Mouse (Mus musculus) forebrain, postnatal 0 days (tissue): ENCODE results near the gene Cd5. TPM values are rescaled to one million over a fixed set of nuclear protein-coding genes. Genes with fewer than 3 reads are reported as not detected.
A peak's percentile ranks its signal among the peaks of the same experiment; 100 is the strongest.

ENCODE experiments used
- ATAC-seq: fragments of 200-750 bp; cut with Nextera tagmentation; 2 replicates; pipeline ENCODE4 v1.8.0; 2017; ENCODE audit warnings: mild to moderate bottlenecking, moderate library complexity
- DNase-seq: peaks from one replicate; pipeline ENCODE4 v3.0.0-alpha.2; 2015
- H3K27ac ChIP-seq: fragments of 300-500 bp; sonication (generic); 2 replicates; pipeline ENCODE4 v1.5.1; 2014; ENCODE audit warnings: low read depth, mild to moderate bottlenecking, antibody characterized with exemption, low read length, moderate library complexity, mixed read lengths
- H3K27me3 ChIP-seq: fragments of 300-500 bp; sonication (generic); 2 replicates; pipeline ENCODE4 v1.6.1; 2014; ENCODE audit warnings: mild to moderate bottlenecking, low read length, mixed read lengths; ENCODE audit not compliant: insufficient read depth
- H3K36me3 ChIP-seq: fragments of 300-500 bp; sonication (generic); 2 replicates; pipeline ENCODE4 v1.6.1; 2014; ENCODE audit warnings: mild to moderate bottlenecking, moderate library complexity; ENCODE audit not compliant: insufficient read depth
- H3K4me1 ChIP-seq: fragments of 300-500 bp; sonication (generic); 2 replicates; pipeline ENCODE4 v1.6.1; 2014; ENCODE audit warnings: antibody characterized with exemption; ENCODE audit not compliant: insufficient read depth
- H3K4me2 ChIP-seq: fragments of 300-500 bp; sonication (generic); 2 replicates; pipeline ENCODE4 v1.6.1; 2014; ENCODE audit warnings: low read depth, mild to moderate bottlenecking, moderate library complexity
- H3K4me3 ChIP-seq: fragments of 300-500 bp; sonication (generic); 2 replicates; pipeline ENCODE4 v1.5.1; 2014; ENCODE audit warnings: low read depth, low read length, mixed read lengths
- H3K9ac ChIP-seq: fragments of 300-500 bp; sonication (generic); 2 replicates; pipeline ENCODE4 v1.6.1; 2014; ENCODE audit warnings: mild to moderate bottlenecking
- H3K9me3 ChIP-seq: fragments of 300-500 bp; sonication (generic); 2 replicates; pipeline ENCODE4 v1.6.1; 2016; ENCODE audit warnings: low read length
- CTCF ChIP-seq: sonication (generic); IDR thresholded peaks from 2 replicates; pipeline ENCODE4 v1.5.1; 2016; ENCODE audit warnings: antibody characterized with exemption, control low read depth, low read depth
- WGBS: fragments of 180-500 bp; shearing (Covaris S2); extraction: QIAGEN DNeasy Blood & Tissue Kit; methylation state at CpG from one replicate; pipeline ENCODE4 v1.1.7; 2014; 5-methylcytosine and 5-hydroxymethylcytosine counted together
- polyA plus RNA-seq: library from polyadenylated mRNA; unstranded; fragments of >200 nt; fragmentation: Nextera tagmentation; extraction: Ambion mirVana; gene quantifications from 2 replicates; pipeline ENCODE4 v1.2.1, GENCODE M21; 2015
- total RNA-seq: library from RNA; depleted of rRNA; stranded (reverse); fragments of >200 nt; gene quantifications from 2 replicates; pipeline ENCODE4 v1.2.3, GENCODE M21; 2014

Cd5 gene
- total and polyA plus RNA-seq, 2 experiments from 2014 or later: 0.10 to 0.52 TPM

GRCm38 (mm10) chr19:10689470-10690166, 49.2 kb downstream of the Cd5 start:
- H3K27me3 ChIP-seq: no peaks in the 10 kb centered on the region
- ATAC-seq: 0 out of 2 replicates have a peak, but pooled peaks have one; percentile 0
- H3K4me2 ChIP-seq: peak overlapping the region; percentile 84
- 0 out of 2 replicates have a peak, but pooled peaks cover 5% of the 10 kb centered on the region for H3K36me3 ChIP-seq
- H3K4me1 ChIP-seq: peaks cover 10% of the 10 kb centered on the region; the same call in 1 of the 2 replicates
- H3K9ac ChIP-seq: peak overlapping the region; percentile 95
- WGBS: 13% methylated on average over 5 of the region's 5 CpGs
- H3K27ac ChIP-seq: peak overlapping the region; percentile 98
- no peaks in the 10 kb centered on the region for H3K9me3 ChIP-seq
- no peak for TF ChIP-seq CTCF
- peak; percentile 74 for DNase-seq
- H3K4me3 ChIP-seq: peak overlapping the region; percentile 83

- peak within 1 kb of the TSS; percentile 98 for H3K27ac ChIP-seq
- under 1% methylated on average over 68 of the region's 74 CpGs for WGBS
- peak within 1 kb of the TSS; percentile 83 for H3K4me3 ChIP-seq
- H3K9ac ChIP-seq: peak within 1 kb of the TSS; percentile 95
- ATAC-seq (peak; percentile 93), DNase-seq (peak; percentile 97)
- peak within 1 kb of the TSS; percentile 84 for H3K4me2 ChIP-seq
- no peaks in the 10 kb centered on the region for H3K27me3 ChIP-seq
- no peaks in the 10 kb centered on the region for H3K9me3 ChIP-seq
- H3K36me3 ChIP-seq: 0 out of 2 replicates have a peak, but pooled peaks cover 5% of the 10 kb centered on the region
- TF ChIP-seq CTCF: peak; percentile 16; the same call in 1 of the 2 replicates
- H3K4me1 ChIP-seq: peaks cover 10% of the 10 kb centered on the region; the same call in 1 of the 2 replicates
Measured at GRCm38 (mm10) chr19:10688537-10689352, 50.1 kb downstream of the Cd5 start, which contains the start of gene Vps37c. Gene Vps37c, plus strand, starts transcription at chr19:10688735.

GRCm38 (mm10) chr19:10685727-10686126, 53.1 kb downstream of the Cd5 start:
- ATAC-seq: no peak
- no peaks in the 10 kb centered on the region for H3K36me3 ChIP-seq
- no peaks in the 10 kb centered on the region for H3K9me3 ChIP-seq
- WGBS: 82% methylated on average over 2 of the region's 2 CpGs
- no peak for TF ChIP-seq CTCF
- H3K27me3 ChIP-seq: no peaks in the 10 kb centered on the region
- H3K4me2 ChIP-seq: no peak overlapping the region
- no peak overlapping the region for H3K9ac ChIP-seq
- DNase-seq: no peak
- H3K4me1 ChIP-seq: peaks cover 7% of the 10 kb centered on the region; the same call in 1 of the 2 replicates
- no peak overlapping the region for H3K27ac ChIP-seq
- no peak overlapping the region for H3K4me3 ChIP-seq

- 92% methylated on average over 9 of the region's 9 CpGs for whole genome bisulfite sequencing
- TF ChIP-seq CTCF: no peak
- H3K9ac ChIP-seq: no peak overlapping the region
Measured at GRCm38 (mm10) chr19:10685081-10685480, 53.7 kb downstream of the Cd5 start.

GRCm38 (mm10) chr19:10681571-10681970, 57.2 kb downstream of the Cd5 start:
- H3K4me1 ChIP-seq: peaks cover 4% of the 10 kb centered on the region; the same call in 1 of the 2 replicates
- H3K27me3 ChIP-seq: no peaks in the 10 kb centered on the region
- ATAC-seq: no peak
- 0 out of 2 replicates have a peak, but pooled peaks have one; percentile 5 for TF ChIP-seq CTCF
- WGBS: 60% methylated on average over 4 of the region's 4 CpGs
- no peak overlapping the region for H3K27ac ChIP-seq
- no peaks in the 10 kb centered on the region for H3K36me3 ChIP-seq
- H3K9ac ChIP-seq: no peak overlapping the region
- DNase-seq: no peak
- H3K9me3 ChIP-seq: no peaks in the 10 kb centered on the region
- H3K4me3 ChIP-seq: no peak overlapping the region
- H3K4me2 ChIP-seq: no peak overlapping the region

More at GRCm38 (mm10) chr19:10685081-10685480, 53.7 kb downstream of the Cd5 start:
- Histone ChIP-seq H3K9me3 (no peaks in the 10 kb centered on the region), H3K4me3 (no peak overlapping the region), H3K4me2 (no peak overlapping the region), H3K27ac (no peak overlapping the region), H3K36me3 (no peaks in the 10 kb centered on the region), H3K4me1 (0 out of 2 replicates have a peak, but pooled peaks cover 3% of the 10 kb centered on the region), H3K27me3 (no peaks in the 10 kb centered on the region)
- no peak for DNase-seq
- no peak for ATAC-seq

- H3K9ac ChIP-seq: no peak overlapping the region
- WGBS: 51% methylated on average over 1 of the region's 1 CpGs
- H3K4me1 ChIP-seq: peaks cover 4% of the 10 kb centered on the region; the same call in 1 of the 2 replicates
- no peak overlapping the region for H3K27ac ChIP-seq
- no peak overlapping the region for H3K4me3 ChIP-seq
- no peak overlapping the region for H3K4me2 ChIP-seq
- ATAC-seq: peak; percentile 67
- no peak for TF ChIP-seq CTCF
- no peaks in the 10 kb centered on the region for H3K27me3 ChIP-seq
- H3K36me3 ChIP-seq: no peaks in the 10 kb centered on the region
- H3K9me3 ChIP-seq: no peaks in the 10 kb centered on the region
- no peak for DNase-seq
Measured at GRCm38 (mm10) chr19:10678772-10679067, 60.1 kb downstream of the Cd5 start.
